Mouse (Mus musculus) lung, adult 2 months (tissue): ENCODE results near the gene Ncapg2.

Source experiments
- CTCF ChIP-seq: fragments of 200-500 bp; IDR thresholded peaks from 2 replicates; pipeline ENCODE4 v1.5.1; 2011; ENCODE audit warnings: mild to moderate bottlenecking, low read length, control low read depth; ENCODE audit not compliant: insufficient read depth
- POLR2A ChIP-seq: fragments of 200-500 bp; IDR thresholded peaks from 2 replicates; pipeline ENCODE4 v1.6.1; 2011; ENCODE audit warnings: low read depth, mild to moderate bottlenecking, control low read depth, low read length, borderline replicate concordance; ENCODE audit errors: extremely low read depth

GRCm38 (mm10) chr12:116396072-116396695 lies 9.0 kb upstream of the Ncapg2 start:
- TF ChIP-seq CTCF, result no peak
- no peak for TF ChIP-seq POLR2A
